27 mouse cellular contexts compared by ENCODE assay signal in genomic region chr13:32853073-32853472, GRCm38 (mm10). TPM values are rescaled to one million over a fixed set of nuclear protein-coding genes. Genes with fewer than 3 reads are reported as not detected.
A peak's percentile ranks its signal among the peaks of the same experiment; 100 is the strongest.
DNase-seq lines count a peak whose midpoint lies in the region; ATAC-seq and TF ChIP-seq lines count a peak whose summit lies in the region.
"Had no signal": no experiment of that assay in that cellular context is flagged by ENCODE, and none has a peak within 500 bp of the region (broad histone marks: within the 10 kb centered on the region; RNA-seq: fewer than 3 reads in every experiment).

No protein-coding gene starts in this region.

- no peaks in the 10 kb centered on the region for H3K9me3 ChIP-seq in forebrain, embryonic 14.5 days (replicated peaks; ENCODE audit: control insufficient read depth, low read length)
- H3K9me3 ChIP-seq in forebrain, embryonic 12.5 days = no peaks in the 10 kb centered on the region
- H3K9me3 ChIP-seq in intestine, postnatal 0 days (ENCODE audit: control insufficient read depth) = no peaks in the 10 kb centered on the region
- no peaks in the 10 kb centered on the region for H3K9me3 ChIP-seq in intestine, embryonic 16.5 days (ENCODE audit: control insufficient read depth, low read length)
- H3K9me3 ChIP-seq in midbrain, embryonic 12.5 days = no peaks in the 10 kb centered on the region
- H3K9me3 ChIP-seq in limb, embryonic 10.5 days (replicated peaks) = no peaks in the 10 kb centered on the region
- H3K9me3 ChIP-seq: heart, embryonic 13.5 days; neural tube, embryonic 13.5 days had no signal

- H3K4me1 ChIP-seq in forebrain, embryonic 14.5 days (ENCODE audit: control insufficient read depth, insufficient read depth, low read length) = no peaks in the 10 kb centered on the region
- peaks cover 9% of the 10 kb centered on the region; the same call in 1 of the 2 replicates for H3K4me1 ChIP-seq in forebrain, embryonic 12.5 days
- H3K4me1 ChIP-seq in intestine, postnatal 0 days (replicated peaks; ENCODE audit: control insufficient read depth, insufficient read depth, low read length) = peaks cover 8% of the 10 kb centered on the region
- peaks cover 26% of the 10 kb centered on the region for H3K4me1 ChIP-seq in intestine, embryonic 16.5 days (ENCODE audit: control insufficient read depth, insufficient read depth, low read length)
- 0 out of 2 replicates have a peak, but pooled peaks cover 8% of the 10 kb centered on the region for H3K4me1 ChIP-seq in midbrain, embryonic 12.5 days
- peaks cover 15% of the 10 kb centered on the region; the same call in 1 of the 2 replicates for H3K4me1 ChIP-seq in small intestine, adult 2 months (ENCODE audit: control insufficient read depth, insufficient read depth, insufficient read length, low read length)
- H3K4me1 ChIP-seq in limb, embryonic 10.5 days = peaks cover 13% of the 10 kb centered on the region
- H3K4me1 ChIP-seq: neural tube, embryonic 13.5 days had no signal

- H3K9ac ChIP-seq in forebrain, embryonic 14.5 days (ENCODE audit: low read length) = no peak overlapping the region
- H3K9ac ChIP-seq in forebrain, embryonic 12.5 days = no peak overlapping the region
- H3K9ac ChIP-seq in intestine, postnatal 0 days (ENCODE audit: low read depth, low read length) = no peak overlapping the region
- no peak overlapping the region for H3K9ac ChIP-seq in intestine, embryonic 16.5 days (ENCODE audit: low read depth, low read length)
- H3K9ac ChIP-seq in midbrain, embryonic 12.5 days (replicated peaks) = no peak overlapping the region
- H3K9ac ChIP-seq: heart, embryonic 13.5 days; neural tube, embryonic 13.5 days had no signal

- no peak overlapping the region for H3K4me2 ChIP-seq in forebrain, embryonic 14.5 days (ENCODE audit: low read length)
- no peak overlapping the region for H3K4me2 ChIP-seq in forebrain, embryonic 12.5 days
- no peak overlapping the region for H3K4me2 ChIP-seq in intestine, postnatal 0 days (replicated peaks; ENCODE audit: low read depth)
- no peak overlapping the region for H3K4me2 ChIP-seq in intestine, embryonic 16.5 days (ENCODE audit: low read depth, low read length)
- H3K4me2 ChIP-seq in midbrain, embryonic 12.5 days (replicated peaks) = no peak overlapping the region
- H3K4me2 ChIP-seq: heart, embryonic 13.5 days; neural tube, embryonic 13.5 days had no signal

- peak; percentile 50 for DNase-seq in forebrain, embryonic 14.5 days (ENCODE audit: low spot score)
- DNase-seq in gastrocnemius, postnatal 4 days (ENCODE audit: low spot score in 2 of 2) = no peak
- no peak for DNase-seq in limb, embryonic 10.5 days (ENCODE audit: low spot score)
- DNase-seq: adrenal gland, postnatal 14 days; cerebellum, adult 9-10 months; gastrocnemius, postnatal 25 days; heart, adult 2 months; kidney, adult 8-10 months; kidney, postnatal 10 days; left cerebral cortex, postnatal 4 days; liver; lung, postnatal 4 days; spleen, adult 18-20 months had no signal

- ATAC-seq in forebrain, embryonic 14.5 days = 0 out of 2 replicates have a peak, but pooled peaks have one; percentile 42
- no peak for ATAC-seq in forebrain, embryonic 12.5 days (ENCODE audit: low FRiP score)
- ATAC-seq in intestine, postnatal 0 days = no peak
- no peak for ATAC-seq in intestine, embryonic 16.5 days
- peak; percentile 77 for ATAC-seq in midbrain, embryonic 12.5 days (ENCODE audit: low FRiP score, low read depth)
- ATAC-seq: inflammation-experienced regulatory T-cells, adult 6 months had no signal

- no peaks in the 10 kb centered on the region for H3K36me3 ChIP-seq in forebrain, embryonic 14.5 days (ENCODE audit: control insufficient read depth, insufficient read depth, low read length)
- no peaks in the 10 kb centered on the region for H3K36me3 ChIP-seq in forebrain, embryonic 12.5 days (replicated peaks)
- H3K36me3 ChIP-seq in intestine, postnatal 0 days (ENCODE audit: control insufficient read depth, insufficient read depth) = peaks cover 5% of the 10 kb centered on the region
- H3K36me3 ChIP-seq in intestine, embryonic 16.5 days (ENCODE audit: control insufficient read depth, insufficient read depth, low read length) = 0 out of 2 replicates have a peak, but pooled peaks cover 2% of the 10 kb centered on the region
- no peaks in the 10 kb centered on the region for H3K36me3 ChIP-seq in midbrain, embryonic 12.5 days
- H3K36me3 ChIP-seq in small intestine, adult 2 months (ENCODE audit: control insufficient read depth, insufficient read depth, low read length) = peaks cover 7% of the 10 kb centered on the region
- H3K36me3 ChIP-seq in limb, embryonic 10.5 days = no peaks in the 10 kb centered on the region
- H3K36me3 ChIP-seq: heart, embryonic 13.5 days; neural tube, embryonic 13.5 days had no signal

- no peak for TF ChIP-seq CTCF in intestine, postnatal 0 days (IDR thresholded peaks at IDR 0.05; ENCODE audit: low read depth)
- no peak for TF ChIP-seq CTCF in small intestine, adult 2 months (IDR thresholded peaks at IDR 0.05; ENCODE audit: extremely low read depth, insufficient read length, insufficient replicate concordance, low read depth, low read length)

- H3K4me3 ChIP-seq in forebrain, embryonic 14.5 days (ENCODE audit: low read depth, low read length) = no peak overlapping the region
- no peak overlapping the region for H3K4me3 ChIP-seq in forebrain, embryonic 12.5 days (replicated peaks)
- no peak overlapping the region for H3K4me3 ChIP-seq in intestine, postnatal 0 days (ENCODE audit: low read depth, low read length)
- H3K4me3 ChIP-seq in intestine, embryonic 16.5 days (ENCODE audit: low read length) = no peak overlapping the region
- no peak overlapping the region for H3K4me3 ChIP-seq in midbrain, embryonic 12.5 days
- H3K4me3 ChIP-seq in small intestine, adult 2 months (ENCODE audit: low read depth, low read length) = no peak overlapping the region
- H3K4me3 ChIP-seq in limb, embryonic 10.5 days = no peak overlapping the region
- H3K4me3 ChIP-seq: heart, adult 2 months; heart, embryonic 13.5 days; myocyte; neural tube, embryonic 13.5 days had no signal

- H3K27me3 ChIP-seq in forebrain, embryonic 14.5 days (replicated peaks; ENCODE audit: control insufficient read depth, insufficient read depth, low read length) = no peaks in the 10 kb centered on the region
- no peaks in the 10 kb centered on the region for H3K27me3 ChIP-seq in forebrain, embryonic 12.5 days
- H3K27me3 ChIP-seq in intestine, postnatal 0 days (replicated peaks; ENCODE audit: control insufficient read depth, insufficient read depth, low read length) = no peaks in the 10 kb centered on the region
- H3K27me3 ChIP-seq in intestine, embryonic 16.5 days (replicated peaks; ENCODE audit: control insufficient read depth, insufficient read depth, low read length) = no peaks in the 10 kb centered on the region
- H3K27me3 ChIP-seq in midbrain, embryonic 12.5 days = peaks cover 59% of the 10 kb centered on the region
- H3K27me3 ChIP-seq in small intestine, adult 2 months (ENCODE audit: control insufficient read depth, insufficient read depth, low read length) = no peaks in the 10 kb centered on the region
- no peaks in the 10 kb centered on the region for H3K27me3 ChIP-seq in limb, embryonic 10.5 days (ENCODE audit: low read depth, poor library complexity, severe bottlenecking)
- H3K27me3 ChIP-seq: heart, embryonic 13.5 days; neural tube, embryonic 13.5 days had no signal

- TF ChIP-seq POLR2A in small intestine, adult 2 months (IDR thresholded peaks at IDR 0.05; ENCODE audit: low read depth, low read length) = no peak

- WGBS in forebrain, embryonic 14.5 days = 32% methylated on average over 2 of the region's 2 CpGs
- WGBS in forebrain, embryonic 12.5 days = 48% methylated on average over 2 of the region's 2 CpGs
- 85% methylated on average over 2 of the region's 2 CpGs for WGBS in intestine, postnatal 0 days
- 75% methylated on average over 2 of the region's 2 CpGs for WGBS in intestine, embryonic 16.5 days
- WGBS in midbrain, embryonic 12.5 days = 20% methylated on average over 2 of the region's 2 CpGs
- WGBS in small intestine, adult 2 months = 58% methylated on average over 2 of the region's 2 CpGs
- 79% methylated on average over 2 of the region's 2 CpGs for WGBS in limb, embryonic 10.5 days

- no peak overlapping the region for H3K27ac ChIP-seq in forebrain, embryonic 14.5 days (ENCODE audit: low read depth, low read length)
- no peak overlapping the region for H3K27ac ChIP-seq in forebrain, embryonic 12.5 days
- H3K27ac ChIP-seq in intestine, postnatal 0 days (ENCODE audit: low read depth, low read length) = peak overlapping the region; percentile 77
- H3K27ac ChIP-seq in intestine, embryonic 16.5 days (ENCODE audit: low read length) = no peak overlapping the region
- no peak overlapping the region for H3K27ac ChIP-seq in midbrain, embryonic 12.5 days (replicated peaks)
- peak overlapping the region; percentile 75 for H3K27ac ChIP-seq in small intestine, adult 2 months (ENCODE audit: insufficient read depth, low read depth, low read length)
- H3K27ac ChIP-seq in limb, embryonic 10.5 days = no peak overlapping the region
- H3K27ac ChIP-seq: heart, adult 2 months; heart, embryonic 13.5 days; neural tube, embryonic 13.5 days had no signal

RNA-seq across cellular contexts. Expression of gene Serpinb1a, which starts 2.1 kb away (rescaled TPM):
- polyA plus RNA-seq in forebrain, embryonic 14.5 days (2014; fragmentation: Nextera tagmentation; extraction: Ambion mirVana) = 0.93 and 1.9 TPM in 2 replicates
- 0.33 and 0.51 TPM in 2 replicates for polyA plus RNA-seq in forebrain, embryonic 12.5 days (2016; fragmentation: Nextera tagmentation; extraction: Ambion mirVana)
- 598 and 670 TPM in 2 replicates for polyA plus RNA-seq in intestine, postnatal 0 days (2015; fragmentation: Nextera tagmentation; extraction: Ambion mirVana)
- 238 and 273 TPM in 2 replicates for polyA plus RNA-seq in intestine, embryonic 16.5 days (2015; fragmentation: Nextera tagmentation; extraction: Ambion mirVana)
- 1.6 and 2.2 TPM in 2 replicates for polyA plus RNA-seq in midbrain, embryonic 12.5 days (2016; fragmentation: Nextera tagmentation; extraction: Ambion mirVana)
- polyA plus RNA-seq in small intestine, adult 2 months (2012; rRNA removed) = 36.8 and 110 TPM in 2 replicates
- 10 to 100 TPM; 30.5 to 49.2 TPM for total RNA-seq in gastrocnemius, postnatal 4 days (2021)
- polyA plus RNA-seq in limb, embryonic 10.5 days (2016; fragmentation: Nextera tagmentation; extraction: Ambion mirVana) = 0.46 and 2.1 TPM in 2 replicates

RNA-seq across cellular contexts. Expression of gene Serpinb1c, which starts 44.9 kb away (rescaled TPM):
- not detected in 2 replicates for polyA plus RNA-seq in forebrain, embryonic 14.5 days (2014; fragmentation: Nextera tagmentation; extraction: Ambion mirVana)
- polyA plus RNA-seq in forebrain, embryonic 12.5 days (2016; fragmentation: Nextera tagmentation; extraction: Ambion mirVana) = not detected in 2 replicates
- polyA plus RNA-seq in intestine, postnatal 0 days (2015; fragmentation: Nextera tagmentation; extraction: Ambion mirVana) = 0.16 TPM in 1 of 2 replicates, not detected in the other
- polyA plus RNA-seq in intestine, embryonic 16.5 days (2015; fragmentation: Nextera tagmentation; extraction: Ambion mirVana) = 0.09 TPM in 1 of 2 replicates, not detected in the other
- polyA plus RNA-seq in midbrain, embryonic 12.5 days (2016; fragmentation: Nextera tagmentation; extraction: Ambion mirVana) = not detected in 2 replicates
- not detected in 2 replicates for polyA plus RNA-seq in small intestine, adult 2 months (2012; rRNA removed)
- 1 to 10 TPM in 1 of 2 experiments, under 1 TPM in 1; 0.29 to 1.1 TPM for total RNA-seq in gastrocnemius, postnatal 4 days (2021)
- polyA plus RNA-seq in limb, embryonic 10.5 days (2016; fragmentation: Nextera tagmentation; extraction: Ambion mirVana) = not detected in 2 replicates
- total RNA-seq: adrenal gland, postnatal 14 days; left cerebral cortex, adult 8-10 months; left cerebral cortex, postnatal 4 days; megakaryocyte-erythroid progenitor cell, adult 5-6 weeks had no signal
- polyA plus RNA-seq: heart, adult 2 months; inflammation-experienced regulatory T-cells, adult 6 months; liver, embryonic 16.5 days; lung, embryonic 16.5 days; neural tube, embryonic 13.5 days had no signal

RNA-seq across cellular contexts. Expression of gene D930007J09Rik, which starts 50.4 kb away (rescaled TPM):
- polyA plus RNA-seq in forebrain, embryonic 14.5 days (2014; fragmentation: Nextera tagmentation; extraction: Ambion mirVana) = not detected in 2 replicates
- polyA plus RNA-seq in forebrain, embryonic 12.5 days (2016; fragmentation: Nextera tagmentation; extraction: Ambion mirVana) = not detected in 2 replicates
- not detected in 2 replicates for polyA plus RNA-seq in intestine, postnatal 0 days (2015; fragmentation: Nextera tagmentation; extraction: Ambion mirVana)
- not detected in 2 replicates for polyA plus RNA-seq in intestine, embryonic 16.5 days (2015; fragmentation: Nextera tagmentation; extraction: Ambion mirVana)
- polyA plus RNA-seq in midbrain, embryonic 12.5 days (2016; fragmentation: Nextera tagmentation; extraction: Ambion mirVana) = not detected in 2 replicates
- polyA plus RNA-seq in small intestine, adult 2 months (2012; rRNA removed) = not detected in 2 replicates
- total RNA-seq in gastrocnemius, postnatal 4 days (2021) = under 1 TPM in 1 of 2 experiments, not detected in 1; 0.83 TPM
- not detected in 2 replicates for polyA plus RNA-seq in limb, embryonic 10.5 days (2016; fragmentation: Nextera tagmentation; extraction: Ambion mirVana)
- total RNA-seq: adrenal gland, postnatal 14 days; gastrocnemius, postnatal 25 days; heart, adult 2 months; heart, postnatal 25 days; left cerebral cortex, adult 8-10 months; megakaryocyte-erythroid progenitor cell, adult 5-6 weeks had no signal
- polyA plus RNA-seq: heart, adult 2 months; heart, embryonic 13.5 days; inflammation-experienced regulatory T-cells, adult 6 months; liver, embryonic 16.5 days; lung, embryonic 16.5 days; myocyte; neural tube, embryonic 13.5 days had no signal

RNA-seq across cellular contexts. Expression of gene Wrnip1, which starts 51.2 kb away (rescaled TPM):
- 19.1 and 22.5 TPM in 2 replicates for polyA plus RNA-seq in forebrain, embryonic 14.5 days (2014; fragmentation: Nextera tagmentation; extraction: Ambion mirVana)
- polyA plus RNA-seq in forebrain, embryonic 12.5 days (2016; fragmentation: Nextera tagmentation; extraction: Ambion mirVana) = 29.1 and 30.4 TPM in 2 replicates
- polyA plus RNA-seq in intestine, postnatal 0 days (2015; fragmentation: Nextera tagmentation; extraction: Ambion mirVana) = 14.5 and 15.6 TPM in 2 replicates
- polyA plus RNA-seq in intestine, embryonic 16.5 days (2015; fragmentation: Nextera tagmentation; extraction: Ambion mirVana) = 15.7 and 16.9 TPM in 2 replicates
- polyA plus RNA-seq in midbrain, embryonic 12.5 days (2016; fragmentation: Nextera tagmentation; extraction: Ambion mirVana) = 32.4 and 33.7 TPM in 2 replicates
- 27.9 and 41.3 TPM in 2 replicates for polyA plus RNA-seq in small intestine, adult 2 months (2012; rRNA removed)
- 10 to 100 TPM; 24.8 to 26.7 TPM for total RNA-seq in gastrocnemius, postnatal 4 days (2021)
- polyA plus RNA-seq in limb, embryonic 10.5 days (2016; fragmentation: Nextera tagmentation; extraction: Ambion mirVana) = 14.8 and 20.6 TPM in 2 replicates

Comparison
In these comparisons a context has a peak if more than half of its experiments do, and no peak if none do; other contexts are left out.
1. ATAC-seq: peak in forebrain, embryonic 14.5 days (single experiment) and midbrain, embryonic 12.5 days (single experiment); none in forebrain, embryonic 12.5 days (single experiment), intestine, postnatal 0 days (single experiment) and intestine, embryonic 16.5 days (single experiment).
2. H3K27ac ChIP-seq: peak in intestine, postnatal 0 days (single experiment) and small intestine, adult 2 months (single experiment); none in forebrain, embryonic 14.5 days (single experiment), forebrain, embryonic 12.5 days (single experiment), intestine, embryonic 16.5 days (single experiment), midbrain, embryonic 12.5 days (single experiment) and limb, embryonic 10.5 days (single experiment).
3. RNA of gene Serpinb1a, which starts 2.1 kb away (polyA plus RNA-seq): 598 to 670 TPM in intestine, postnatal 0 days, 238 to 273 TPM in intestine, embryonic 16.5 days and 36.8 to 110 TPM in small intestine, adult 2 months; 1.6 to 2.2 TPM in midbrain, embryonic 12.5 days, 0.46 to 2.1 TPM in limb, embryonic 10.5 days, 0.93 to 1.9 TPM in forebrain, embryonic 14.5 days and 0.33 to 0.51 TPM in forebrain, embryonic 12.5 days; every median in the first group is over 10 times any median in the second.